Mouse (Mus musculus) embryonic facial prominence, embryonic 10.5 days (tissue): ENCODE measurements around the gene F12. TPM values are rescaled to one million over a fixed set of nuclear protein-coding genes. Genes with fewer than 3 reads are reported as not detected.
"Not testable (repeated sequence)": the region's sequence is repeated elsewhere in the genome, so short reads cannot be mapped to it uniquely, and the experiment has no call there.

Experiments
- DNase-seq: peaks from one replicate; pipeline ENCODE4 v3.0.0-alpha.2; 2017; ENCODE audit warnings: low spot score
- H3K27ac ChIP-seq: fragments of 300-500 bp; sonication (generic); replicated peaks from 2 replicates; pipeline ENCODE4 v1.5.1; 2016; ENCODE audit warnings: mild to moderate bottlenecking
- H3K27me3 ChIP-seq: fragments of 300-500 bp; sonication (generic); replicated peaks from 2 replicates; pipeline ENCODE4 v1.6.1; 2016; ENCODE audit warnings: low read depth, mild to moderate bottlenecking; ENCODE audit not compliant: poor library complexity, severe bottlenecking
- H3K36me3 ChIP-seq: fragments of 300-500 bp; sonication (generic); replicated peaks from 2 replicates; pipeline ENCODE4 v1.6.1; 2016; ENCODE audit warnings: mild to moderate bottlenecking, moderate library complexity
- H3K4me1 ChIP-seq: fragments of 300-500 bp; sonication (generic); 2 replicates; pipeline ENCODE4 v1.6.1; 2016
- H3K4me3 ChIP-seq: fragments of 300-500 bp; sonication (generic); 2 replicates; pipeline ENCODE4 v1.5.1; 2016; ENCODE audit warnings: mild to moderate bottlenecking, moderate library complexity
- H3K9me3 ChIP-seq: fragments of 300-500 bp; sonication (generic); 2 replicates; pipeline ENCODE4 v1.6.1; 2016; ENCODE audit warnings: mild to moderate bottlenecking
- WGBS: fragments of 180-500 bp; shearing (Covaris S2); methylation state at CpG from one replicate; pipeline ENCODE4 v1.1.7; 2016; 5-methylcytosine and 5-hydroxymethylcytosine counted together
- polyA plus RNA-seq: library from polyadenylated mRNA; unstranded; fragments of >200 nt; fragmentation: Nextera tagmentation; extraction: Ambion mirVana; gene quantifications from 2 replicates; pipeline ENCODE4 v1.2.1, GENCODE M21; 2016

The F12 gene
- polyA plus RNA-seq, 1 experiment from 2014 or later, result not detected

- H3K36me3 ChIP-seq, result peaks cover 47% of the 10 kb centered on the region
- 56% methylated on average over 3 of the region's 3 CpGs for WGBS
- peaks cover 38% of the 10 kb centered on the region for H3K4me1 ChIP-seq
- no peaks in the 10 kb centered on the region for H3K9me3 ChIP-seq
- peak overlapping the region; percentile 87; the same call in 1 of the 2 replicates for H3K4me3 ChIP-seq
- H3K27ac ChIP-seq, result peak overlapping the region; percentile 35; the same call in 1 of the 2 replicates
- DNase-seq, result no peak
- H3K27me3 ChIP-seq, result no peaks in the 10 kb centered on the region
Measured at GRCm38 (mm10) chr13:55447543-55447943, 20.9 kb upstream of the F12 start.

- peaks cover 40% of the 10 kb centered on the region for H3K4me1 ChIP-seq
- no peaks in the 10 kb centered on the region for H3K27me3 ChIP-seq
- H3K9me3 ChIP-seq, result no peaks in the 10 kb centered on the region
- peak overlapping the region; percentile 97 for H3K27ac ChIP-seq
- 78% methylated on average over 6 of the region's 6 CpGs for WGBS
- DNase-seq, result no peak
- H3K4me3 ChIP-seq, result peak overlapping the region; percentile 87
- peaks cover 38% of the 10 kb centered on the region for H3K36me3 ChIP-seq
Measured at GRCm38 (mm10) chr13:55446483-55447105, 20.0 kb upstream of the F12 start.

GRCm38 (mm10) chr13:55445361-55446091, 18.9 kb upstream of the F12 start:
- Histone ChIP-seq H3K4me1 (peaks cover 40% of the 10 kb centered on the region), H3K9me3 (no peaks in the 10 kb centered on the region), H3K27ac (peak overlapping the region; percentile 97), H3K27me3 (no peaks in the 10 kb centered on the region), H3K4me3 (peak overlapping the region; percentile 87), H3K36me3 (peaks cover 27% of the 10 kb centered on the region)
- under 1% methylated on average over 66 of the region's 66 CpGs for WGBS
- DNase-seq, result peak; percentile 72

GRCm38 (mm10) chr13:55444937-55445315, 18.3 kb upstream of the F12 start, which contains the start of gene Grk6:
Gene Grk6, plus strand, starts transcription at chr13:55445072.
- WGBS, result under 1% methylated on average over 35 of the region's 35 CpGs
- Histone ChIP-seq H3K9me3 (no peaks in the 10 kb centered on the region), H3K36me3 (peaks cover 21% of the 10 kb centered on the region), H3K27ac (peak within 1 kb of the TSS; percentile 97), H3K4me1 (peaks cover 40% of the 10 kb centered on the region), H3K4me3 (peak within 1 kb of the TSS; percentile 87), H3K27me3 (no peaks in the 10 kb centered on the region)
- peak; percentile 100 for DNase-seq

- WGBS, result 1% methylated on average over 33 of the region's 33 CpGs
- H3K9me3 ChIP-seq, result no peaks in the 10 kb centered on the region
- peak overlapping the region; percentile 87 for H3K4me3 ChIP-seq
- peaks cover 40% of the 10 kb centered on the region for H3K4me1 ChIP-seq
- H3K36me3 ChIP-seq, result peaks cover 16% of the 10 kb centered on the region
- peak overlapping the region; percentile 97 for H3K27ac ChIP-seq
- DNase-seq, result no peak
- no peaks in the 10 kb centered on the region for H3K27me3 ChIP-seq
Measured at GRCm38 (mm10) chr13:55444286-55444936, 17.8 kb upstream of the F12 start.

- Histone ChIP-seq H3K9me3 (no peaks in the 10 kb centered on the region), H3K27me3 (no peaks in the 10 kb centered on the region), H3K4me1 (peaks cover 40% of the 10 kb centered on the region), H3K27ac (peak overlapping the region; percentile 97), H3K36me3 (peaks cover 10% of the 10 kb centered on the region), H3K4me3 (peak overlapping the region; percentile 87)
- 48% methylated on average over 9 of the region's 9 CpGs for WGBS
- no peak for DNase-seq
Measured at GRCm38 (mm10) chr13:55443799-55444285, 17.2 kb upstream of the F12 start.

GRCm38 (mm10) chr13:55437111-55437629, 10.6 kb upstream of the F12 start:
- not testable (repeated sequence) for H3K27me3 ChIP-seq, H3K36me3 ChIP-seq, H3K4me3 ChIP-seq, H3K27ac ChIP-seq, DNase-seq, H3K4me1 ChIP-seq
- peaks cover 15% of the 10 kb centered on the region for H3K9me3 ChIP-seq
- WGBS, result 79% methylated on average over 15 of the region's 15 CpGs

GRCm38 (mm10) chr13:55431889-55432685, 5.5 kb upstream of the F12 start:
- Histone ChIP-seq H3K27ac (no peak overlapping the region), H3K4me1 (peaks cover 6% of the 10 kb centered on the region), H3K27me3 (no peaks in the 10 kb centered on the region), H3K9me3 (peaks cover 5% of the 10 kb centered on the region), H3K36me3 (no peaks in the 10 kb centered on the region), H3K4me3 (no peak overlapping the region)
- no peak for DNase-seq
- 82% methylated on average over 10 of the region's 10 CpGs for WGBS

GRCm38 (mm10) chr13:55430566-55430965, 4.0 kb upstream of the F12 start:
- no peak overlapping the region for H3K4me3 ChIP-seq
- H3K27me3 ChIP-seq, result no peaks in the 10 kb centered on the region
- DNase-seq, result no peak
- peaks cover 5% of the 10 kb centered on the region for H3K9me3 ChIP-seq
- no peaks in the 10 kb centered on the region for H3K36me3 ChIP-seq
- H3K27ac ChIP-seq, result no peak overlapping the region
- 93% methylated on average over 2 of the region's 2 CpGs for WGBS
- peaks cover 6% of the 10 kb centered on the region for H3K4me1 ChIP-seq

- H3K4me1 ChIP-seq, result peaks cover 6% of the 10 kb centered on the region
- no peaks in the 10 kb centered on the region for H3K27me3 ChIP-seq
- H3K9me3 ChIP-seq, result peaks cover 5% of the 10 kb centered on the region
- WGBS, result 67% methylated on average over 12 of the region's 12 CpGs
- DNase-seq, result no peak
- H3K4me3 ChIP-seq, result no peak overlapping the region
- H3K27ac ChIP-seq, result no peak overlapping the region
- no peaks in the 10 kb centered on the region for H3K36me3 ChIP-seq
Measured at GRCm38 (mm10) chr13:55429226-55429888, 2.8 kb upstream of the F12 start.

GRCm38 (mm10) chr13:55420933-55421800, 5.4 kb downstream of the F12 start:
- peak; percentile 76 for DNase-seq
- 0 out of 2 replicates have a peak overlapping the region, but pooled peaks have one; percentile 31 for H3K27ac ChIP-seq
- 18% methylated on average over 35 of the region's 35 CpGs for WGBS
- H3K4me1 ChIP-seq, result peaks cover 25% of the 10 kb centered on the region
- H3K27me3 ChIP-seq, result peaks cover 61% of the 10 kb centered on the region
- H3K9me3 ChIP-seq, result no peaks in the 10 kb centered on the region
- H3K4me3 ChIP-seq, result peak overlapping the region; percentile 45
- no peaks in the 10 kb centered on the region for H3K36me3 ChIP-seq
